In the genomic region with DNA sequence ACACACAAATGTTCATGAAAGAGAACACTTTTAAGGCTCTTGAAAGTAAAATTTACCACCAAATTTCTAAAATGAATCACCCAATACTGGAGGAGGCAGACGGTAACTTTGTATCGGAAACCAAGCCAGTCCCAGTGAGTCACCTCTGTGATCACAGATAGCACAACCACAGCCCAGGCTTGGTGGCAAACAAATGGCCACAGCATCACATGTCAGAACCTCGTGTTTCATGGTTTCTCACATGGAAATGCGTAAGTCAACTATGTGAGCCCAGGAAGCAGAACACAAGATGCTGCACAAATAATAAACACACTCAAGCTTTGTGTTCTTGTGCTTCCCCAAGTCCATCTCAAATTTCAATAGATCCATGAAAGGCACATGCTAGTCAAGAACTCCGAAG, we compare ENCODE assay signal across 15 mouse cellular contexts.
DNase-seq lines count a peak whose midpoint lies in the region; ATAC-seq and TF ChIP-seq lines count a peak whose summit lies in the region.
"Had no signal": no experiment of that assay in that cellular context is flagged by ENCODE, and none has a peak within 500 bp of the region (broad histone marks: within the 10 kb centered on the region; RNA-seq: fewer than 3 reads in every experiment).

No protein-coding gene starts in this region.

- H3K36me3 ChIP-seq in spleen, adult 2 months (ENCODE audit: control insufficient read depth, insufficient read depth, low read length): peaks cover 2% of the 10 kb centered on the region; the same call in 1 of the 2 replicates
- H3K36me3 ChIP-seq: intestine, embryonic 15.5 days had no signal

- no peak for ATAC-seq in erythroblast, adult 5-6 weeks (replicated peaks; ENCODE audit: low FRiP score, poor library complexity, severe bottlenecking)
- ATAC-seq: forebrain, embryonic 14.5 days; intestine, embryonic 15.5 days; midbrain, embryonic 13.5 days had no signal

- DNase-seq in adrenal gland, adult 2 months: peak; percentile 33
- no peak for DNase-seq in adrenal gland, adult 8-10 months
- peak in 1 of 2 experiments; percentile 72 for DNase-seq in spleen, adult 2 months (ENCODE audit: low read depth in 1 of 2, low spot score in 2 of 2)
- no peak for DNase-seq in spleen, postnatal 14 days (ENCODE audit: low spot score in 2 of 2)
- peak; percentile 25 for DNase-seq in c-Kit-positive CD71-negative TER-119-negative erythroid progenitor cells, embryonic 14.5 days (ENCODE audit: low read depth)
- DNase-seq in natural killer cell, adult 2 months (ENCODE audit: low spot score in 2 of 2): peak; percentile 87 to 95
- DNase-seq in cerebellum, postnatal 10 days: no peak
- DNase-seq: B cell, adult 2 months; heart, adult 18-20 months; kidney, postnatal 4 days had no signal

- H3K4me3 ChIP-seq in spleen, adult 2 months (ENCODE audit: extremely low read depth, insufficient read depth, insufficient read length): no peak overlapping the region
- H3K4me3 ChIP-seq: intestine, embryonic 15.5 days; liver, embryonic 15.5 days; midbrain, embryonic 13.5 days had no signal

- H3K27ac ChIP-seq in spleen, adult 2 months (ENCODE audit: insufficient read depth, low read length): peak overlapping the region; percentile 68
- H3K27ac ChIP-seq: intestine, embryonic 15.5 days; liver, embryonic 15.5 days; midbrain, embryonic 13.5 days had no signal

- TF ChIP-seq CTCF in spleen, adult 2 months (IDR thresholded peaks at IDR 0.05; ENCODE audit: extremely low read depth, insufficient read depth, insufficient read length, insufficient replicate concordance): no peak

- no peak for TF ChIP-seq POLR2A in spleen, adult 2 months (IDR thresholded peaks at IDR 0.05; ENCODE audit: low read depth, low read length)

- no peaks in the 10 kb centered on the region for H3K27me3 ChIP-seq in spleen, adult 2 months (ENCODE audit: control insufficient read depth, insufficient read depth, low read length)
- H3K27me3 ChIP-seq: intestine, embryonic 15.5 days; liver, embryonic 15.5 days; midbrain, embryonic 13.5 days had no signal

- WGBS in spleen, adult 2 months: 65% methylated on average over 5 of the region's 5 CpGs

- H3K4me1 ChIP-seq in spleen, adult 2 months (ENCODE audit: control insufficient read depth, insufficient read depth, insufficient read length): peaks cover 16% of the 10 kb centered on the region; the same call in 1 of the 2 replicates
- H3K4me1 ChIP-seq: intestine, embryonic 15.5 days had no signal

Comparison
In these comparisons a context has a peak if more than half of its experiments do, and no peak if none do; other contexts are left out.
1. DNase-seq: peak in adrenal gland, adult 2 months (single experiment), c-Kit-positive CD71-negative TER-119-negative erythroid progenitor cells, embryonic 14.5 days (single experiment) and natural killer cell, adult 2 months (2 of 2); none in adrenal gland, adult 8-10 months (single experiment), spleen, postnatal 14 days (0 of 2) and cerebellum, postnatal 10 days (0 of 2).